Mouse (Mus musculus): ENCODE data around the gene Tub. TPM values are rescaled to one million over a fixed set of nuclear protein-coding genes. Genes with fewer than 3 reads are reported as not detected.

The Tub gene
- total RNA-seq, 2 experiments from 2014 or later: 0.50 to 0.53 TPM

- intact Hi-C loops (cut with DNase I): no loop called here
- no peak for DNase-seq
Observed at GRCm38 (mm10) chr7:108968201-108968600, 18.1 kb downstream of the Tub start.

- DNase-seq: no peak
- intact Hi-C loops (cut with DNase I): no loop called here
Observed at GRCm38 (mm10) chr7:108972273-108972672, 22.1 kb downstream of the Tub start.

DNA sequence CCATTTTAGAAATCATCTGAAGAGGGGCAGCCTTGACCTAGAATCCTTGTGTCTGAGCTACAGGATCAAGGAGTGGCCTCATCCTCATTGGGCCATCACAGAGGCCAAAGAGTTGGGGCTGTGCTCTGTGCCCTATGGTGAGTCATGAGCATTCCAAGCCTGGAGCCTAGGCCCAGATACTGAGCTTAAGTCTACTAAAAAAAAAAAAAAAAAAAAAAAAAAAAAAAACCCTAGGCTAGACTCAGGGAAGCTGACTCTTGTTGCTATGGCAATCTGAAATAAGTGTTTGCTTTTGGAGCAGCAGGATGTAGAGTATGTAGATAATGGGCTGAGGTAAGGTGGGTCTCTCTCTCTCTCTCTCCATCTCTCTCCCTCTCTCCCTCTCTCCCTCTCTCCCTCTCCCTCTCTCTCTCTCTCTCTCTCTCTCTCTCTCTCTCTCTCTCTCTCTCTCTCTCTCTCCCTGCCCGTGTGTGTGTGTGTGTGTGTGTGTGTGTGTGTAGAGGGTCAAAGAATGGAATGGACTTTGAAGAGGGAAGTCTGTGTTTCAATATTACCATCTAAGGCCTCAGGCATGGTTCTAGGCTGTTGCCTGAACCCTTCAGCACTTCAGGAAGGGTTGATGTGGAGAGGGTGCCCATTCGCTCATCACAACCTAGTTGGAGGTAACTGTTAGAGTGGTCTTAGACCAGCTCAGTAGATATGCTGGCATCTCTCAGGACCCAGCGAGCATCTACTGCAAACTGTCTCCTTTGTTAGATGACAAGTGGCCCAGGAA lies 36.0 kb downstream of the Tub start:
- intact Hi-C loops (cut with DNase I): no loop called here

DNA sequence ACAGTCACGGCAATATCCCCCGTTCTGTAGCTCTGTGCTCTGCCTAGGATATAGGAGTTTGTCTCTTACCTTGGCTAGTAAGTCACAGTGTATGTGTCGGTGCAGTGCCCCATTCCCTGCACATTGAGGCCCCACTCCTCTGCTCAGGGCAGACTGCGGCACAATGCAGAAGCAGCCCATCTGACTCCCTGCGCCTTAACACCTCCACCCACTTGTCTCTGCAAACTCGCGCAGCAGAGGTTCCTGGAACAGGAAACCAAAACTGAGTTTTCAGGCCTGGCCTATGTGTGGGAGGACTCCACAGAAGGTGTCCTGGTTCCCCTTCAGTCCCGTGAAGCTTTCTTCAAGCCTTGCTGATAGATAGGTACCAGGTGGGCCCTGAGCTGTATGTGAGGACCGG lies 41.1 kb downstream of the Tub start:
- intact Hi-C loops (cut with DNase I): no loop called here
- DNase-seq: no peak

More for the DNA sequence above, 36.0 kb downstream of the Tub start:
- no peak for DNase-seq

GRCm38 (mm10) chr7:108993230-108993629 lies 43.1 kb downstream of the Tub start:
- intact Hi-C loops (cut with DNase I): no loop called here
- peak; percentile 72 to 75 for DNase-seq

GRCm38 (mm10) chr7:108993881-108994291 lies 43.7 kb downstream of the Tub start:
- peak; percentile 30 to 37 for DNase-seq

GRCm38 (mm10) chr7:108996156-108996555 lies 46.0 kb downstream of the Tub start:
- no peak for DNase-seq
- intact Hi-C loops (cut with DNase I): no loop called here

More at GRCm38 (mm10) chr7:108993881-108994291, 43.7 kb downstream of the Tub start:
- intact Hi-C loops (cut with DNase I): no loop called here

- DNase-seq: peak in 1 of 2 experiments; percentile 31
- intact Hi-C loops (cut with DNase I): no loop called here
Observed at GRCm38 (mm10) chr7:109000315-109000954, 50.3 kb downstream of the Tub start.

GRCm38 (mm10) chr7:109001971-109002370 lies 51.8 kb downstream of the Tub start:
- DNase-seq: no peak
- intact Hi-C loops (cut with DNase I): no loop called here

GRCm38 (mm10) chr7:109003653-109004052 lies 53.5 kb downstream of the Tub start:
- intact Hi-C loops (cut with DNase I): no loop called here
- no peak for DNase-seq

- intact Hi-C loops (cut with DNase I): no loop called here
- DNase-seq: no peak
Observed at GRCm38 (mm10) chr7:109009260-109009659, 59.1 kb downstream of the Tub start.

GRCm38 (mm10) chr7:109010720-109011595 lies 60.8 kb downstream of the Tub start:
- intact Hi-C loops (cut with DNase I): no loop called here
- DNase-seq: peak in 1 of 2 experiments; percentile 7

DNA sequence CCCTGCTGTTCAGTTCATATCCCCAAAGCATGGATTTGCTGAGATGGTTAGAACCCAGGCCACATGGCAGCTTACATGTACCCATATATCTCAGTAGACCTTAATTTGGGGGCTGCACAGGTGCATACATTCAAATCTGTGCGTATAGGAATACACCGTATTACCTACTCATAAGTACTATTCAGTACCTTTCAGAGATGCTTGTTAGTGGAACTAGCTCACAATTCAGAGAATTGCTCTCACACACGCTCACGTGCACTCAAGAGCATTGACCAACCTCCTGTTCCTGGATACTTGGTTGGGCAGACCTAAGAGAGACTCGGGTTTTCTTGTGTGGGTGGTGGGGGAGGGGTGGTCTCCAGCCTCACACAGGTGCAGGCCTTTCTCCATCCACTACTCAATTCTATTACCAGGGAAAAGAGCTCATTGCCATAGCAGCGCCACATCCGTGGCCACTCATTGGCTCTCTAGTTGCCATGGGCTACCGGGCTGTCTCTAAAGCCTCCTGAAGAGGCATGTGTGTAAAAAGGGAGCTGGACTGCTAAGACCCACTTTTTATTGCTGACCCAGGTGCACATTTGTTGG lies 61.5 kb downstream of the Tub start:
- intact Hi-C loops (cut with DNase I): no loop called here

DNA sequence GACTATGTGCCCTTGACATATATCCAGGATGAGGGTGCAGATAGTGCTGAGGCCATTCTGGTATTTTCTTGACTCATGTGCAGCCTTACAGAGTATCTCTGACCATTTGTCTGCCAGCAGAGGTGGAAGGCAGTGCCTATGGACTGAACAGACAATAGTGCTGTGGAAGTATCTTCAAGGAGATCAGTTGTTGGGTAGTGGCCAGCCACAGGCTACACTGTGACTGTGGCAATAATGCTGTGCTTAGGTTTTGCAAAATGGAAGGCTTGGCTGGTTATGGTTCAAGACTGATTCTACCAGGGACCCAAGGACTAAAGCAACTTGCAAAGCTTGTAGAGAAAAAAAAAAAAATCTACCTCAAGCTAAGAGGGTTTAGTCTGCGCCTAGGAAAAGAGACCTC lies 62.4 kb downstream of the Tub start:
- intact Hi-C loops (cut with DNase I): no loop called here
- no peak for DNase-seq

More for the DNA sequence above, 61.5 kb downstream of the Tub start:
- no peak for DNase-seq

DNA sequence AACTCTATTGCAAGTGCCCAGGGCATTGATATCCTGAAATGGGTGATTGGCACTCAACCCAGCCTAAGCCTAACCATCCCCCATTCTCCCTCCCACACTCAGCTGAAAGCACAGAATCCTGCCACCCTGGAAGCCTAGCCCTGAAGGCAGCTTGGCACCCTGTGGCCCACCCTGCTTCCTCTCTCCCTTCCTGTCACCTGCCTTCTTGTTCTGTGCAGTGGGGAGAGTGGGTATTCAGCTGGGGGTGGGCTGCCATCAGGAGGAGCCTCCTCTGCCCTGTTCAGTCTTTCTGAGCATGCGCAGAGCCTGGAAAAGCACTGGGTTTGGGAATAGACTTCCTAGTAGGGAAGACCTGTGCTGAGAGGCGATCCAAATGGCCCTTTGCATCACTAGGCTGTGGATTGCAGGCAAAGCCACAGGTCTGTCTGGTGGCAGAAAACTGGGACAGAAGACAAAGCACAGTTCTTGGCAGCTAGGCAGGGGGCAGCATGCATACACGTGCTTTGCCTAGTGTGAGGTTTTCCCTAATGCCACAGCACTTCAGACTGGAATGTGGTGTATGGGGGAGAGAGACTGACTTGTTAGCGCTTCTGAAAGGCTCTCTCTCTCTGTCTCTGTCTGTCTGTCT lies 63.0 kb downstream of the Tub start:
- intact Hi-C loops (cut with DNase I): no loop called here
- no peak for DNase-seq

DNA sequence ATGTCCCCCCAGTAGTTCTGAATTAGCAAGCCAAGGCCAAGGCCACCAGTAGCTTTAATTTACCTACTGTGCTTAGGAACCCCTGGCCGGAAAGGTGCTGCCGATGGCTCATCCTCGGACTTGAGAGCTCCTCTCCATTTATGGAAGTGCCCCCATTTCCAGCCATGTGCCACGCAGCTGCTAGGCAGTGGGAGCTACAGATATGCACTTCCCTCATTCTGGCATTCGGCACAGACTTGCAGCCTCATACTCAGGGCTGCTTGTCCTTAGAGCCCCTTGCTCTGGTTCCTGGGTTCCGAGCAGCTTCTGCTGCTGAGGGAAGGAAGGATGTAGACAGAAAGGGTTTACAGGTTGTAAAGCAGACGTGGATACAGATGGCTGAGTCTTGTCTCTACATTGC lies 64.7 kb downstream of the Tub start:
- DNase-seq: no peak
- intact Hi-C loops (cut with DNase I): no loop called here

DNA sequence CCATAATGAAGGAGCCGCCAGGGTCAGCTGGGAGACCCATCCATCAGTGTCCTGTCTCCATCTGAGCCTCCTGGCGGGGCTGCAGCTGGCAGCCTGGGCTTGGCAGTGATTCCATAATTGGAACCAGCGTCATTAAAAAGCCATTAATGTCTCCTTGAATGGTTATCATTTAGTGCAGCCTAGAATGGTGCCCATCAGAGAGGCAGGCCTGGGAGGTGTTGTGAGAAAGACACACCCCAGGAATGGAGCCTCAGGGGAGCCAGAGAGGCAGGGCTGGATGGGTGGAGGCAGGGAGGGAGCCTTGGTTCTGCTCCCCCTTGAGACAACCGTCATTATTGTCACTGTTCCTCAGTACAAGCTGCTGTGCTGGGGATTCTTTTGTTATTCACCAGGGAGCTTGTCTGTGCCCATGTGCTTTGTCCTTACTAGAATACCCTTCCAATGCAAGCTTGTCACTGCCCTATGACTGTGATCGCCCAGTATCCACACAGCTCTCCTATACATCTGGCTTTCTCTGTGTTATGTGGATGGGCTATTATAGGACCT lies 66.3 kb downstream of the Tub start:
- DNase-seq: no peak
- intact Hi-C loops (cut with DNase I): no loop called here

DNA sequence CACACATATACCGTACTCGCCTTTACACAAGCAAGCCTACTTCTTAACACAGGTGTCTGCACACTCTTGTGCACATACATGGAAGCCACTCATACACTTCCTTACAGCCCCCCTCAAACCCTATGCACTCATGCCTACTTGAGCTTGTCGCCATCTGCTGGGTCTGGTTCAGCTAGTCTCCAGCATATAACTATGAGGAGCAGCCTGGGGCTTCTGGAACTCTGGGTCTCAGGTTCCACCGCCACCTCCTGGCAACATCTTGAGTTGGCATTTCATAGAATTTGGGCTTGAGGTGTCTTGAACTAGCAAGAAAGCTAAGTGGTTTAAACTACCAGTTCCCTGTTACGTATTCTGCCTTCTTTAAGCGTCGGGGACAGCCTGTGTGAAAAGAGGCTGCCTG lies 69.1 kb downstream of the Tub start:
- DNase-seq: no peak
- intact Hi-C loops (cut with DNase I): no loop called here

- intact Hi-C loops (cut with DNase I): loop anchor here (1.0 kb wide), 1 partner anchor 54 kb away; no protein-coding TSS in a partner anchor
- DNase-seq: peak; percentile 48 to 71
Observed at GRCm38 (mm10) chr7:109021428-109021827, 71.3 kb downstream of the Tub start.

DNA sequence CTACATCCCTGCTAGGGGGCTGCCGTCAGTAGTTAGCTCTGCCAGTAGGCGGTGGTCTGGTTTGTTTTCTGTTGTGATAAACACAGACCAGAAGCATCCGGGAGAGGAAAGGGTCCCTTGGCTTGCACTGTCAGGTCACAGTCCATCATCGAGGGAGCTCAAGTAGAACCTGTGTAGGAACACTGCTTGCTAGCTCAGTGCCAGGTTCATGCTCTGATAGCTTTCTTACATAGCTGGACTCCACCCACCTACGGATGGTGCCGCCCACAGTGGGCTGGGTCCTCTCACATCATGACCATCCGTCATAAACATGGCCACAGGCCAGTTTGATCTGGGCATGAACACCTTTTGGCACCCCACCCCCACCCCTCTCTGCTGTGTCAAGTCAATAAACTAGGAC lies 75.6 kb downstream of the Tub start:
- intact Hi-C loops (cut with DNase I): no loop called here
- DNase-seq: no peak

All from heart, postnatal 10 days (tissue).